Mouse (Mus musculus) liver, adult 2 months (tissue): ENCODE results near the gene Kcnk10.

Experiments used
- CTCF ChIP-seq: fragments of 200-500 bp; IDR thresholded peaks from 2 replicates; pipeline ENCODE4 v1.5.1; 2011; ENCODE audit warnings: low read depth, low read length, control low read depth
- POLR2A ChIP-seq: fragments of 200-500 bp; IDR thresholded peaks from 2 replicates; pipeline ENCODE4 v1.6.1; 2011; ENCODE audit warnings: low read length, control low read depth; ENCODE audit not compliant: insufficient read depth; ENCODE audit errors: extremely low read depth

GRCm38 (mm10) chr12:98574353-98575194 lies 3.5 kb downstream of the Kcnk10 start:
- no peak for TF ChIP-seq CTCF
- no peak for TF ChIP-seq POLR2A
